ENCODE assay signal across 21 mouse cellular contexts in the genomic region with DNA sequence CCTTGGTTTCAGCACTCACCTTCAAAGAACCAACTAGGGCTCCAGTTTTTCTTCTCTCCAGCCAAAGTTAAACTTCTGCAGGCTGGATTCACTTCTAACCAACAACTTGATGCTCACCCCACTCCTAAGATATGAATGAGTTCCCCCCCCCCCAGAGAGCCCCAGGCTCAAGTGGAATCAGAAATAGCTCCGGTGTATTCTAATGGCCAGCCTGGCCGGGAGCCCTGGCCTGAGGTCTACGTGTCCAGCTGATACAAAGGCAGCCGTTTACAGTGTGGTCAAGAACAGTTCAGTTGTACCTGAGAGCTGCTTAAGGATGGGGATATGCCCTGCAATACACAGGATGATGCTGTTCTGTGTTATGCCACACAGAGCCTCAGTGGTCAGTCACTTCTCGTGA. TPM values are rescaled to one million over a fixed set of nuclear protein-coding genes. Genes with fewer than 3 reads are reported as not detected.
"Had no signal": no experiment of that assay in that cellular context is flagged by ENCODE, and none has a peak within 500 bp of the region (broad histone marks: within the 10 kb centered on the region; RNA-seq: fewer than 3 reads in every experiment).

No protein-coding gene starts in this region.

- H3K4me1 ChIP-seq: limb, embryonic 12.5 days; midbrain, embryonic 15.5 days; neural tube, embryonic 12.5 days; neural tube, embryonic 15.5 days; stomach, embryonic 15.5 days had no signal

- ATAC-seq: liver, postnatal 0 days; lung, postnatal 0 days; midbrain, embryonic 15.5 days had no signal

- H3K27me3 ChIP-seq: limb, embryonic 12.5 days; midbrain, embryonic 12.5 days; midbrain, embryonic 15.5 days; neural tube, embryonic 12.5 days; neural tube, embryonic 15.5 days; stomach, embryonic 15.5 days had no signal

- H3K9me3 ChIP-seq: limb, embryonic 15.5 days; midbrain, embryonic 12.5 days; midbrain, embryonic 15.5 days; neural tube, embryonic 15.5 days; stomach, embryonic 15.5 days had no signal

- H3K4me2 ChIP-seq: limb, embryonic 12.5 days; limb, embryonic 15.5 days; liver, embryonic 11.5 days; lung, embryonic 14.5 days; midbrain, embryonic 12.5 days; midbrain, embryonic 15.5 days; neural tube, embryonic 12.5 days; neural tube, embryonic 15.5 days; stomach, embryonic 15.5 days had no signal

- DNase-seq: kidney, postnatal 14 days; kidney, postnatal 4 days; left cerebral cortex, postnatal 4 days; liver, postnatal 0 days; lung, embryonic 14.5 days; right cerebral cortex, adult 18-20 months; right cerebral cortex, postnatal 14 days; right cerebral cortex, postnatal 4 days; thymus, postnatal 25 days had no signal

- H3K4me3 ChIP-seq: limb, embryonic 12.5 days; limb, embryonic 15.5 days; midbrain, embryonic 12.5 days; midbrain, embryonic 15.5 days; neural tube, embryonic 12.5 days; neural tube, embryonic 15.5 days; stomach, embryonic 15.5 days had no signal

- H3K27ac ChIP-seq: limb, embryonic 12.5 days; limb, embryonic 15.5 days; liver, embryonic 14.5 days; macrophage; midbrain, embryonic 12.5 days; midbrain, embryonic 15.5 days; neural tube, embryonic 12.5 days; neural tube, embryonic 15.5 days; stomach, embryonic 15.5 days had no signal

- H3K36me3 ChIP-seq: limb, embryonic 12.5 days; limb, embryonic 15.5 days; midbrain, embryonic 12.5 days; midbrain, embryonic 15.5 days; neural tube, embryonic 12.5 days; neural tube, embryonic 15.5 days; stomach, embryonic 15.5 days had no signal

- H3K9ac ChIP-seq: limb, embryonic 12.5 days; limb, embryonic 15.5 days; liver, embryonic 14.5 days; liver, postnatal 0 days; lung, embryonic 14.5 days; midbrain, embryonic 12.5 days; midbrain, embryonic 15.5 days; neural tube, embryonic 12.5 days; neural tube, embryonic 15.5 days; stomach, embryonic 15.5 days had no signal

RNA-seq across cellular contexts. Expression of gene Hrh2, which starts 13.3 kb away (rescaled TPM):
- polyA plus RNA-seq: kidney, embryonic 16.5 days; limb, embryonic 12.5 days; limb, embryonic 15.5 days; lung, embryonic 14.5 days had no signal
